Mouse (Mus musculus) liver, embryonic 13.5 days (tissue): Measurements from ENCODE around the gene Olfr69. TPM values are rescaled to one million over a fixed set of nuclear protein-coding genes. Genes with fewer than 3 reads are reported as not detected.
"Not testable (repeated sequence)": the region's sequence is repeated elsewhere in the genome, so short reads cannot be mapped to it uniquely, and the experiment has no call there.

Experiments used
- ATAC-seq: fragments of 200-750 bp; cut with Nextera tagmentation; 2 replicates; pipeline ENCODE4 v1.8.0; 2017; ENCODE audit warnings: low read depth, mild to moderate bottlenecking, moderate number of reproducible peaks, moderate library complexity
- DNase-seq: peaks from one replicate; pipeline ENCODE4 v3.0.0; 2022
- H3K27ac ChIP-seq: fragments of 300-500 bp; sonication (generic); 2 replicates; pipeline ENCODE4 v1.5.1; 2015; ENCODE audit warnings: moderate library complexity, mild to moderate bottlenecking, inconsistent platforms
- H3K27me3 ChIP-seq: fragments of 300-500 bp; sonication (generic); 2 replicates; pipeline ENCODE4 v1.6.1; 2015; ENCODE audit warnings: mild to moderate bottlenecking, inconsistent platforms
- H3K36me3 ChIP-seq: fragments of 300-500 bp; sonication (generic); 2 replicates; pipeline ENCODE4 v1.6.1; 2015; ENCODE audit warnings: mild to moderate bottlenecking, inconsistent platforms
- H3K4me1 ChIP-seq: fragments of 300-500 bp; sonication (generic); replicated peaks from 2 replicates; pipeline ENCODE4 v1.6.1; 2015; ENCODE audit warnings: inconsistent platforms
- H3K4me2 ChIP-seq: fragments of 300-500 bp; sonication (generic); 2 replicates; pipeline ENCODE4 v1.6.1; 2015; ENCODE audit warnings: inconsistent platforms, mild to moderate bottlenecking, moderate library complexity
- H3K4me3 ChIP-seq: fragments of 300-500 bp; sonication (generic); replicated peaks from 2 replicates; pipeline ENCODE4 v1.5.1; 2015; ENCODE audit warnings: mild to moderate bottlenecking, inconsistent platforms
- H3K9ac ChIP-seq: fragments of 300-500 bp; sonication (generic); 2 replicates; pipeline ENCODE4 v1.6.1; 2015; ENCODE audit warnings: mild to moderate bottlenecking, inconsistent platforms
- H3K9me3 ChIP-seq: fragments of 300-500 bp; sonication (generic); replicated peaks from 2 replicates; pipeline ENCODE4 v1.6.1; 2016; ENCODE audit warnings: inconsistent platforms
- WGBS: fragments of 180-500 bp; shearing (Covaris S2); methylation state at CpG from one replicate; pipeline ENCODE4 v1.1.7; 2015; ENCODE audit not compliant: insufficient replicate concordance; 5-methylcytosine and 5-hydroxymethylcytosine counted together
- polyA plus RNA-seq: library from polyadenylated mRNA; unstranded; fragments of >200 nt; fragmentation: Nextera tagmentation; extraction: Ambion mirVana; gene quantifications from 2 replicates; pipeline ENCODE4 v1.2.1, GENCODE M21; 2015

The Olfr69 gene
- polyA plus RNA-seq, 1 experiment from 2014 or later: not detected

GRCm38 (mm10) chr7:103806856-103807255 is 35.5 kb upstream of the Olfr69 start:
- peak overlapping the region; percentile 46; the same call in 1 of the 2 replicates for H3K9ac ChIP-seq
- H3K36me3 ChIP-seq: no peaks in the 10 kb centered on the region
- no peaks in the 10 kb centered on the region for H3K9me3 ChIP-seq
- 69% methylated on average over 1 of the region's 1 CpGs for WGBS
- H3K4me3 ChIP-seq: no peak overlapping the region
- DNase-seq (peak; percentile 52), ATAC-seq (no peak)
- H3K27me3 ChIP-seq: no peaks in the 10 kb centered on the region
- H3K4me2 ChIP-seq: no peak overlapping the region
- peaks cover 34% of the 10 kb centered on the region for H3K4me1 ChIP-seq
- peak overlapping the region; percentile 97 for H3K27ac ChIP-seq

- Histone ChIP-seq H3K27ac (peak overlapping the region; percentile 39; the same call in 1 of the 2 replicates), H3K9ac (peak overlapping the region; percentile 29; the same call in 1 of the 2 replicates), H3K36me3 (no peaks in the 10 kb centered on the region), H3K27me3 (no peaks in the 10 kb centered on the region), H3K4me2 (no peak overlapping the region), H3K4me3 (no peak overlapping the region), H3K4me1 (peaks cover 12% of the 10 kb centered on the region), H3K9me3 (no peaks in the 10 kb centered on the region)
- ATAC-seq (peak; percentile 96), DNase-seq (no peak)
- WGBS: 6% methylated on average over 4 of the region's 4 CpGs
Measured at GRCm38 (mm10) chr7:103792669-103793388, 21.4 kb upstream of the Olfr69 start.

GRCm38 (mm10) chr7:103791721-103792120 is 20.3 kb upstream of the Olfr69 start, which contains the start of gene Olfr67:
Gene Olfr67 (minus strand): TSS chr7:103791821.
- 64% methylated on average over 3 of the region's 3 CpGs for WGBS
- no peaks in the 10 kb centered on the region for H3K36me3 ChIP-seq
- peak within 1 kb of the TSS; percentile 39; the same call in 1 of the 2 replicates for H3K27ac ChIP-seq
- H3K27me3 ChIP-seq: no peaks in the 10 kb centered on the region
- H3K4me3 ChIP-seq: no peak within 1 kb of the TSS
- H3K9ac ChIP-seq: peak within 1 kb of the TSS; percentile 29; the same call in 1 of the 2 replicates
- no peak for ATAC-seq
- H3K4me2 ChIP-seq: no peak within 1 kb of the TSS
- no peaks in the 10 kb centered on the region for H3K9me3 ChIP-seq
- peaks cover 12% of the 10 kb centered on the region for H3K4me1 ChIP-seq
- no peak for DNase-seq

- ATAC-seq (no peak), DNase-seq (no peak)
- no peaks in the 10 kb centered on the region for H3K9me3 ChIP-seq
- no peak within 1 kb of the TSS for H3K27ac ChIP-seq
- WGBS: 69% methylated on average over 3 of the region's 3 CpGs
- no peaks in the 10 kb centered on the region for H3K36me3 ChIP-seq
- peaks cover 4% of the 10 kb centered on the region for H3K4me1 ChIP-seq
- no peaks in the 10 kb centered on the region for H3K27me3 ChIP-seq
- no peak within 1 kb of the TSS for H3K4me3 ChIP-seq
- no peak within 1 kb of the TSS for H3K9ac ChIP-seq
- no peak within 1 kb of the TSS for H3K4me2 ChIP-seq
Measured at GRCm38 (mm10) chr7:103779598-103779997, 8.2 kb upstream of the Olfr69 start, which contains the start of gene Olfr68. Gene Olfr68 (minus strand): TSS chr7:103779698.

- WGBS: 33% methylated on average over 4 of the region's 4 CpGs
- peak; percentile 96 for ATAC-seq
Measured at GRCm38 (mm10) chr7:103777652-103778051, 6.3 kb upstream of the Olfr69 start.

GRCm38 (mm10) chr7:103767687-103768086 is 3.7 kb downstream of the Olfr69 start:
- H3K9me3 ChIP-seq, H3K4me1 ChIP-seq, H3K27ac ChIP-seq, H3K27me3 ChIP-seq, H3K9ac ChIP-seq, DNase-seq, H3K4me2 ChIP-seq, H3K36me3 ChIP-seq, H3K4me3 ChIP-seq: not testable (repeated sequence)
- WGBS: 29% methylated on average over 6 of the region's 6 CpGs
- ATAC-seq: peak; percentile 92

More at GRCm38 (mm10) chr7:103777652-103778051, 6.3 kb upstream of the Olfr69 start:
- H3K9me3 ChIP-seq, H3K9ac ChIP-seq, H3K27me3 ChIP-seq, DNase-seq, H3K27ac ChIP-seq, H3K4me1 ChIP-seq, H3K4me3 ChIP-seq, H3K36me3 ChIP-seq: not testable (repeated sequence)
- H3K4me2 ChIP-seq: 0 out of 2 replicates have a peak overlapping the region, but pooled peaks have one; percentile 17

GRCm38 (mm10) chr7:103762212-103762611 is 9.2 kb downstream of the Olfr69 start:
- H3K9me3 ChIP-seq, DNase-seq: not testable (repeated sequence)

GRCm38 (mm10) chr7:103757233-103757632 is 14.2 kb downstream of the Olfr69 start, which contains the start of gene Olfr630:
Gene Olfr630 (minus strand): TSS chr7:103757333.
- Histone ChIP-seq H3K4me3 (no peak within 1 kb of the TSS), H3K36me3 (no peaks in the 10 kb centered on the region), H3K9me3 (no peaks in the 10 kb centered on the region), H3K27me3 (no peaks in the 10 kb centered on the region), H3K4me2 (no peak within 1 kb of the TSS), H3K9ac (no peak within 1 kb of the TSS), H3K4me1 (no peaks in the 10 kb centered on the region), H3K27ac (no peak within 1 kb of the TSS)
- 34% methylated on average over 2 of the region's 2 CpGs for WGBS
- ATAC-seq: no peak
- DNase-seq: no peak

More at GRCm38 (mm10) chr7:103762212-103762611, 9.2 kb downstream of the Olfr69 start:
- not testable (repeated sequence) for ATAC-seq, H3K36me3 ChIP-seq, H3K4me3 ChIP-seq, H3K27me3 ChIP-seq, H3K9ac ChIP-seq, H3K27ac ChIP-seq, H3K4me2 ChIP-seq, H3K4me1 ChIP-seq
- WGBS: 42% methylated on average over 6 of the region's 6 CpGs

GRCm38 (mm10) chr7:103744843-103745242 is 26.6 kb downstream of the Olfr69 start, which contains the start of gene Olfr629:
Gene Olfr629 (minus strand): TSS chr7:103744943.
- DNase-seq: no peak
- no peak within 1 kb of the TSS for H3K9ac ChIP-seq
- H3K4me3 ChIP-seq: no peak within 1 kb of the TSS
- no peaks in the 10 kb centered on the region for H3K9me3 ChIP-seq
- 58% methylated on average over 2 of the region's 2 CpGs for WGBS
- H3K36me3 ChIP-seq: no peaks in the 10 kb centered on the region
- H3K27me3 ChIP-seq: no peaks in the 10 kb centered on the region
- H3K4me1 ChIP-seq: no peaks in the 10 kb centered on the region
- no peak within 1 kb of the TSS for H3K4me2 ChIP-seq
- ATAC-seq: no peak
- no peak within 1 kb of the TSS for H3K27ac ChIP-seq

GRCm38 (mm10) chr7:103730074-103730473 is 41.3 kb downstream of the Olfr69 start, which contains the start of gene Olfr628:
Gene Olfr628 (plus strand): TSS chr7:103730374.
- Histone ChIP-seq H3K4me2 (no peak within 1 kb of the TSS), H3K27me3 (no peaks in the 10 kb centered on the region), H3K9me3 (no peaks in the 10 kb centered on the region), H3K36me3 (no peaks in the 10 kb centered on the region), H3K27ac (no peak within 1 kb of the TSS), H3K4me1 (no peaks in the 10 kb centered on the region), H3K4me3 (no peak within 1 kb of the TSS), H3K9ac (no peak within 1 kb of the TSS)
- WGBS: 62% methylated on average over 1 of the region's 1 CpGs
- ATAC-seq: no peak
- no peak for DNase-seq

GRCm38 (mm10) chr7:103716398-103716797 is 55.0 kb downstream of the Olfr69 start:
- not testable (repeated sequence) for H3K4me1 ChIP-seq, H3K36me3 ChIP-seq, H3K27me3 ChIP-seq, H3K9ac ChIP-seq, H3K27ac ChIP-seq, H3K4me3 ChIP-seq, DNase-seq, H3K4me2 ChIP-seq, H3K9me3 ChIP-seq, ATAC-seq
- WGBS: 82% methylated on average over 1 of the region's 1 CpGs
